Mouse (Mus musculus) kidney, embryonic 16.5 days (tissue): ENCODE data around the gene Pfkfb4. TPM values are rescaled to one million over a fixed set of nuclear protein-coding genes. Genes with fewer than 3 reads are reported as not detected.
A peak's percentile ranks its signal among the peaks of the same experiment; 100 is the strongest.

ENCODE experiments used
- ATAC-seq: fragments of 200-750 bp; cut with Nextera tagmentation; 2 replicates; pipeline ENCODE4 v1.8.0; 2017; ENCODE audit warnings: moderate TSS enrichment; ENCODE audit not compliant: low FRiP score, low TSS enrichment
- H3K27ac ChIP-seq: fragments of 300-500 bp; sonication (generic); 2 replicates; pipeline ENCODE4 v1.5.1; 2014; ENCODE audit warnings: low read length
- H3K27me3 ChIP-seq: fragments of 300-500 bp; sonication (generic); 2 replicates; pipeline ENCODE4 v1.6.1; 2014; ENCODE audit warnings: low read length, control low read depth, mixed read lengths; ENCODE audit not compliant: insufficient read depth
- H3K36me3 ChIP-seq: fragments of 300-500 bp; sonication (generic); 2 replicates; pipeline ENCODE4 v1.6.1; 2014; ENCODE audit warnings: low read length, control low read depth, mixed read lengths; ENCODE audit not compliant: insufficient read depth
- H3K4me1 ChIP-seq: fragments of 300-500 bp; sonication (generic); 2 replicates; pipeline ENCODE4 v1.6.1; 2014; ENCODE audit warnings: low read length, control low read depth, mixed read lengths; ENCODE audit not compliant: insufficient read depth
- H3K4me2 ChIP-seq: fragments of 300-500 bp; sonication (generic); replicated peaks from 2 replicates; pipeline ENCODE4 v1.6.1; 2014; ENCODE audit warnings: low read depth, low read length
- H3K4me3 ChIP-seq: fragments of 300-500 bp; sonication (generic); 2 replicates; pipeline ENCODE4 v1.5.1; 2014; ENCODE audit warnings: mild to moderate bottlenecking, low read length
- H3K9ac ChIP-seq: fragments of 300-500 bp; sonication (generic); replicated peaks from 2 replicates; pipeline ENCODE4 v1.6.1; 2014; ENCODE audit warnings: low read length
- H3K9me3 ChIP-seq: fragments of 300-500 bp; sonication (generic); 2 replicates; pipeline ENCODE4 v1.6.1; 2016; ENCODE audit warnings: low read length, control low read depth
- WGBS: fragments of 180-500 bp; shearing (Covaris S2); extraction: QIAGEN DNeasy Blood & Tissue Kit; methylation state at CpG from one replicate; pipeline ENCODE4 v1.1.7; 2014; 5-methylcytosine and 5-hydroxymethylcytosine counted together
- polyA plus RNA-seq: library from polyadenylated mRNA; unstranded; fragments of >200 nt; fragmentation: Nextera tagmentation; extraction: Ambion mirVana; gene quantifications from 2 replicates; pipeline ENCODE4 v1.2.1, GENCODE M21; 2015

The Pfkfb4 gene
- polyA plus RNA-seq, 1 experiment from 2014 or later = 10.4 TPM

DNA sequence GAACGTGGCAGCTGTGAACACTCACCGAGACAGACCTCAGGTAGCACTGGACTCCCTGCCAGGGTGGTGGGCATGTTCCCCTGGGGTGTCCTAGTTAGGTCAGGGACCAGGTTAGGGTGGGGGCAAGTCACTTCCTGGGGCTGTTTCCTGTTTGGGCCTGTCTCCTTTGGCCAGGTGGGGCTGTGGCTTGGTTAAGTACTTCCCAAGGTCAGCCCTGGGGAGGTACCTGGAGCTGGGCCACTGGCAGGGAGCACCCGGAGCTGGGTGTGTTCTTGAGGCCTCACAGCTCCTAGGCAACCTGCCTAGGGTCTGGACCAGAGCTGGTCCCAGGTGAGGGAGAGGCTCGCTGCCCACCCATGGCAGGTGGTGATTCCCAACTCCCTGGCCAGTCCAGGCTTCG is 37.3 kb downstream of the Pfkfb4 start:
- Histone ChIP-seq H3K4me2 (no peak overlapping the region), H3K9me3 (no peaks in the 10 kb centered on the region), H3K4me3 (no peak overlapping the region), H3K27me3 (no peaks in the 10 kb centered on the region), H3K9ac (no peak overlapping the region), H3K4me1 (no peaks in the 10 kb centered on the region), H3K36me3 (peaks cover 3% of the 10 kb centered on the region; the same call in 1 of the 2 replicates), H3K27ac (no peak overlapping the region)
- no peak for ATAC-seq
- 73% methylated on average over 5 of the region's 5 CpGs for WGBS

GRCm38 (mm10) chr9:109030312-109030711 is 38.7 kb downstream of the Pfkfb4 start:
- H3K9me3 ChIP-seq = no peaks in the 10 kb centered on the region
- H3K4me1 ChIP-seq = no peaks in the 10 kb centered on the region
- 70% methylated on average over 3 of the region's 3 CpGs for WGBS

DNA sequence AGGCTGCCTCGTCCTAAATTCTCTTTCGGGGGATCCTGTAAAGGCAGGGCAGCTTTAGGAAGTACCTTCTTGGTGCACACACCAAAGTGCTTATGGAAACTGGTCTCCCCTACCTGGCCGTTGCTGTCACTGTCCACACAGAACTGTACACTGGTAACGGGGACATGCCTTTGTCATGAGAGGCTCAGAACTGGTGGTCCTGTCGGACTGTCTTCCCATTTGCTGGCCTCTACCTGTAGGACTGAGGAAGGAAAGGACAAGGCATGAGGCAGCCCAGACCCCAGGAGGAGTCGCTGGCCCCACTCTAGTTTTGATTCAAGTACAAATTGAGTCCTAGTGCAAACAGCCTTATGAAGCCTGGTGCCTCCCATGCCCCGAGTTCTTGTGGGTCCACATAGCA is 39.4 kb downstream of the Pfkfb4 start:
- no peaks in the 10 kb centered on the region for H3K27me3 ChIP-seq
- no peak overlapping the region for H3K4me3 ChIP-seq
- no peak overlapping the region for H3K4me2 ChIP-seq
- no peaks in the 10 kb centered on the region for H3K4me1 ChIP-seq
- no peak for ATAC-seq
- H3K36me3 ChIP-seq = no peaks in the 10 kb centered on the region; the same call in 1 of the 2 replicates
- no peaks in the 10 kb centered on the region for H3K9me3 ChIP-seq
- no peak overlapping the region for H3K9ac ChIP-seq
- 91% methylated on average over 7 of the region's 7 CpGs for WGBS
- H3K27ac ChIP-seq = no peak overlapping the region

More at GRCm38 (mm10) chr9:109030312-109030711, 38.7 kb downstream of the Pfkfb4 start:
- no peak overlapping the region for H3K9ac ChIP-seq
- H3K4me2 ChIP-seq = no peak overlapping the region
- no peaks in the 10 kb centered on the region for H3K27me3 ChIP-seq
- H3K36me3 ChIP-seq = peaks cover 3% of the 10 kb centered on the region; the same call in 1 of the 2 replicates
- no peak overlapping the region for H3K4me3 ChIP-seq
- ATAC-seq = no peak
- no peak overlapping the region for H3K27ac ChIP-seq

- 75% methylated on average over 8 of the region's 8 CpGs for WGBS
- H3K4me2 ChIP-seq = no peak overlapping the region
- no peak for ATAC-seq
- H3K9me3 ChIP-seq = no peaks in the 10 kb centered on the region
- no peak overlapping the region for H3K9ac ChIP-seq
- no peaks in the 10 kb centered on the region for H3K4me1 ChIP-seq
- no peaks in the 10 kb centered on the region for H3K27me3 ChIP-seq
- no peaks in the 10 kb centered on the region; the same call in 1 of the 2 replicates for H3K36me3 ChIP-seq
- no peak overlapping the region for H3K27ac ChIP-seq
- no peak overlapping the region for H3K4me3 ChIP-seq
Measured at GRCm38 (mm10) chr9:109031686-109032085, 40.1 kb downstream of the Pfkfb4 start.

- H3K9me3 ChIP-seq = no peaks in the 10 kb centered on the region
- H3K9ac ChIP-seq = no peak overlapping the region
- no peaks in the 10 kb centered on the region; the same call in 1 of the 2 replicates for H3K36me3 ChIP-seq
- 81% methylated on average over 6 of the region's 6 CpGs for WGBS
- H3K27ac ChIP-seq = no peak overlapping the region
- no peak for ATAC-seq
- no peak overlapping the region for H3K4me2 ChIP-seq
- H3K4me1 ChIP-seq = no peaks in the 10 kb centered on the region
- no peaks in the 10 kb centered on the region for H3K27me3 ChIP-seq
- H3K4me3 ChIP-seq = no peak overlapping the region
Measured at GRCm38 (mm10) chr9:109032435-109032834, 40.9 kb downstream of the Pfkfb4 start.

- under 1% methylated on average over 34 of the region's 40 CpGs for WGBS
- H3K9me3 ChIP-seq = no peaks in the 10 kb centered on the region
- no peaks in the 10 kb centered on the region for H3K36me3 ChIP-seq
- peak; percentile 95 for ATAC-seq
- no peaks in the 10 kb centered on the region for H3K27me3 ChIP-seq
- peak within 1 kb of the TSS; percentile 86 for H3K27ac ChIP-seq
- H3K4me2 ChIP-seq = peak within 1 kb of the TSS; percentile 82
- H3K9ac ChIP-seq = peak within 1 kb of the TSS; percentile 84
- peak within 1 kb of the TSS; percentile 77 for H3K4me3 ChIP-seq
- peaks cover 22% of the 10 kb centered on the region for H3K4me1 ChIP-seq
Measured at GRCm38 (mm10) chr9:109038086-109038895, 46.7 kb downstream of the Pfkfb4 start, which contains the start of gene Shisa5. Shisa5 (plus strand) TSS chr9:109038565.

- Histone ChIP-seq H3K36me3 (no peaks in the 10 kb centered on the region), H3K27ac (peak overlapping the region; percentile 86), H3K4me1 (peaks cover 22% of the 10 kb centered on the region), H3K9me3 (no peaks in the 10 kb centered on the region), H3K27me3 (no peaks in the 10 kb centered on the region), H3K9ac (peak overlapping the region; percentile 84), H3K4me3 (peak overlapping the region; percentile 77), H3K4me2 (peak overlapping the region; percentile 82)
- ATAC-seq = peak; percentile 61
- WGBS = 24% methylated on average over 8 of the region's 8 CpGs
Measured at GRCm38 (mm10) chr9:109038901-109039364, 47.4 kb downstream of the Pfkfb4 start.

GRCm38 (mm10) chr9:109039681-109040080 is 48.1 kb downstream of the Pfkfb4 start:
- WGBS = 73% methylated on average over 4 of the region's 4 CpGs
- Histone ChIP-seq H3K36me3 (no peaks in the 10 kb centered on the region), H3K4me3 (peak overlapping the region; percentile 77), H3K9me3 (no peaks in the 10 kb centered on the region), H3K4me2 (peak overlapping the region; percentile 82), H3K4me1 (peaks cover 22% of the 10 kb centered on the region), H3K9ac (no peak overlapping the region), H3K27ac (no peak overlapping the region), H3K27me3 (no peaks in the 10 kb centered on the region)
- ATAC-seq = no peak

DNA sequence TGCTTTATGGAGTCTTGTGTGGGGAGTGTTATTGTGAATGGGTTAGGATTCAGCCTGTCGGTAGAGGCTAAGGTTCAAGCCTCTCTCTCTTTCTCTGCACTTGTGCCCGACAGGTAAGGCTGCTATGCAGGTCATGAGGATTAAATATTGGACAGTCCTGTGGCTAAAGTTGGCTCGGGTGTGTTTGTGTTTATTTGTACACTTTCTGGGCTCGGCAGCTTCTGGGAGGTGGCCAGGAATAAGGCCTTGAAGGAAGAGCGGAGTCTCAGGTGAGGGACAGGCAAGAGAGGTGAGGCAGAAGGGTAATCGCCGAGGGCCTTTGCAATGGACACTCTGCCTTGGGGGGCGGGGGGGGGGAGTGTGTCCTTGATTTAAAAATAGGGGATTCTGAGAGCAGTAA is 48.6 kb downstream of the Pfkfb4 start:
- 77% methylated on average over 8 of the region's 8 CpGs for WGBS
- H3K4me2 ChIP-seq = peak overlapping the region; percentile 82
- no peaks in the 10 kb centered on the region for H3K9me3 ChIP-seq
- no peaks in the 10 kb centered on the region for H3K36me3 ChIP-seq
- H3K27ac ChIP-seq = no peak overlapping the region
- no peaks in the 10 kb centered on the region for H3K27me3 ChIP-seq
- H3K4me3 ChIP-seq = no peak overlapping the region
- H3K4me1 ChIP-seq = peaks cover 22% of the 10 kb centered on the region
- no peak overlapping the region for H3K9ac ChIP-seq
- no peak for ATAC-seq

- no peak overlapping the region; the same call in 1 of the 2 replicates for H3K4me3 ChIP-seq
- 0 out of 2 replicates have a peak, but pooled peaks have one; percentile 20 for ATAC-seq
- no peaks in the 10 kb centered on the region for H3K36me3 ChIP-seq
- 62% methylated on average over 6 of the region's 6 CpGs for WGBS
- no peaks in the 10 kb centered on the region for H3K9me3 ChIP-seq
- H3K27me3 ChIP-seq = no peaks in the 10 kb centered on the region
- 0 out of 2 replicates have a peak overlapping the region, but pooled peaks have one; percentile 22 for H3K9ac ChIP-seq
- peak overlapping the region; percentile 82; the same call in 1 of the 2 replicates for H3K4me2 ChIP-seq
- H3K27ac ChIP-seq = 0 out of 2 replicates have a peak overlapping the region, but pooled peaks have one; percentile 12
- peaks cover 22% of the 10 kb centered on the region for H3K4me1 ChIP-seq
Measured at GRCm38 (mm10) chr9:109040906-109041305, 49.3 kb downstream of the Pfkfb4 start.
